Mouse (Mus musculus) E14TG2a.4 (cell line): ENCODE measurements around the gene Dcxr.

ENCODE experiments used
- H3K27me3 ChIP-seq: 2 replicates; pipeline ENCODE4 v1.6.1; 2014; ENCODE audit warnings: low read length, control low read depth; ENCODE audit not compliant: insufficient read depth
- H3K36me3 ChIP-seq: 2 replicates; pipeline ENCODE4 v1.6.1; 2014; ENCODE audit warnings: low read length, control low read depth; ENCODE audit not compliant: insufficient read depth
- H3K4me1 ChIP-seq: replicated peaks from 2 replicates; pipeline ENCODE4 v1.6.1; 2014; ENCODE audit warnings: low read depth, low read length, control low read depth
- H3K4me3 ChIP-seq: replicated peaks from 2 replicates; pipeline ENCODE4 v1.5.1; 2014; ENCODE audit warnings: mild to moderate bottlenecking, low read length
- H3K9me3 ChIP-seq: 2 replicates; pipeline ENCODE4 v1.6.1; 2014; ENCODE audit warnings: low read length, control low read depth
- CTCF ChIP-seq: conservative IDR thresholded peaks from 2 replicates; pipeline ENCODE4 v1.5.1; 2014; ENCODE audit warnings: low read length
- NANOG ChIP-seq: IDR thresholded peaks from 2 replicates; pipeline ENCODE4 v1.6.1; 2014; ENCODE audit warnings: borderline replicate concordance, low read length, mixed read lengths
- POU5F1 ChIP-seq: IDR thresholded peaks from 2 replicates; pipeline ENCODE4 v1.6.1; 2014; ENCODE audit warnings: low read length, borderline replicate concordance

The Dcxr gene

DNA sequence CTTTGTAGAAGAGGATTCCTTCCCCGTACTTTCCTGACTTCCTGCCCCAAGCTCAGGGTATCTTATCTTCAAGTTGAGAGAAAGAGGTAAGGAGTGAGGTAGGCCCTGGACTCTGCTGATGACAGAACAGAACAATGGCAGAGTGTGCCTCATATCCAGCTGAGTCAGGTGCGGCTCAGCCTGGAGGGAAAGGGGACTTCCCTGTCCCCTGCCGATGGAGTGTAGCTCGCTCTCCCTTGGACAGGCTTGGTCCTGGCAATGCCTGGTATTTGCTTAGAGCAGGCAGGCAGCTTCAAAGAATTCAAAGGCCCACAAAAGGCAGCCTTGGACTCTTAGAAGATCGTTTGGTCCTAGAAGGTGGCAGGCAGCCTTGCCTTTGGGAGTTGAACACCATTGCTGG lies 21.0 kb downstream of the Dcxr start:
- no peaks in the 10 kb centered on the region for H3K9me3 ChIP-seq
- no peak for TF ChIP-seq CTCF
- no peak for TF ChIP-seq POU5F1
- TF ChIP-seq NANOG, result no peak

DNA sequence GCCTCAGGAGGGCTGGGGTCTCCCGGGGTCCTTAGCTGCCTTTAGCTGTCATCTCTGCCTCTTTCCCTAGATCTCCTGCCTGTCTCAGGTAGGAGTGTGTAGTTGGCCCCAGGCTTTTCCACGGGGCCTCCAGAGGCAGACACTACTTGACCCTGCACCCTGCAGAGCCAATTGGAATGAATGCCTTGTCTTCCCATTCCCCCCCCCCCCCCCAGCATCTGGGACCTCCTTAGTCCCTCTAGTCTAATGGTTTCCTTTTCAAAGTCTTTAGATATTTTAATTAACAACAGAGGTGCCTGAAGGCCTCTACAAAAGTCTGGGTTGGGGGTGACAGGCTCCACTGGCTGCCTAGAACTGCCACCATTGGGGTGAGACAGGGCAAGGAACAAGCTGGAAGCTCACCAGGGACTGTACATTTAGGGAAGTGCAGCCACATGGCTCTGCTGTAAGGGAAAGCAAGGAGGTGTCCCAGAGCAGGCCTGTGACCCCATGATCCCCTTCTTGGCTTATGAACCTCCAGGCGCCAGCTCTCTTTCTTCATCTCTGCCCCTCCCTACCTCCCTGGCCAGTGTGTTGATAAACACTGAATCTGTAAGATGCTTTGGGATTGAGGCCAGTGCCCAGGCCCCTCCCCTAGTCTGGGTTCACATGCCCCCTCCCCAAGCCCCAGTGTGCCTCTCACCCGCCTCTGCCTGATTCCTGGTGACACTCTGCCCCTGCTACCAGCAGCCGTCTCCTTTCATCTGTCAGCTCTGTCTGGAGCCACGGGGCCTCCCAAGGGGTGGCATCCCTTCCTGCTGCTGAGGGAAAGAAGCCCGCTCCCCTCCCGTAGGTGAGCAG lies 22.4 kb downstream of the Dcxr start:
- Histone ChIP-seq H3K9me3 (no peaks in the 10 kb centered on the region), H3K27me3 (no peaks in the 10 kb centered on the region), H3K4me3 (peak overlapping the region; percentile 55), H3K36me3 (peaks cover 89% of the 10 kb centered on the region), H3K4me1 (peaks cover 87% of the 10 kb centered on the region)
- no peak for TF ChIP-seq POU5F1
- no peak for TF ChIP-seq CTCF
- TF ChIP-seq NANOG, result no peak

More for the DNA sequence above, 21.0 kb downstream of the Dcxr start:
- H3K4me1 ChIP-seq, result peaks cover 91% of the 10 kb centered on the region
- no peaks in the 10 kb centered on the region for H3K27me3 ChIP-seq
- H3K36me3 ChIP-seq, result peaks cover 89% of the 10 kb centered on the region
- H3K4me3 ChIP-seq, result peak overlapping the region; percentile 39; the same call in 1 of the 2 replicates

DNA sequence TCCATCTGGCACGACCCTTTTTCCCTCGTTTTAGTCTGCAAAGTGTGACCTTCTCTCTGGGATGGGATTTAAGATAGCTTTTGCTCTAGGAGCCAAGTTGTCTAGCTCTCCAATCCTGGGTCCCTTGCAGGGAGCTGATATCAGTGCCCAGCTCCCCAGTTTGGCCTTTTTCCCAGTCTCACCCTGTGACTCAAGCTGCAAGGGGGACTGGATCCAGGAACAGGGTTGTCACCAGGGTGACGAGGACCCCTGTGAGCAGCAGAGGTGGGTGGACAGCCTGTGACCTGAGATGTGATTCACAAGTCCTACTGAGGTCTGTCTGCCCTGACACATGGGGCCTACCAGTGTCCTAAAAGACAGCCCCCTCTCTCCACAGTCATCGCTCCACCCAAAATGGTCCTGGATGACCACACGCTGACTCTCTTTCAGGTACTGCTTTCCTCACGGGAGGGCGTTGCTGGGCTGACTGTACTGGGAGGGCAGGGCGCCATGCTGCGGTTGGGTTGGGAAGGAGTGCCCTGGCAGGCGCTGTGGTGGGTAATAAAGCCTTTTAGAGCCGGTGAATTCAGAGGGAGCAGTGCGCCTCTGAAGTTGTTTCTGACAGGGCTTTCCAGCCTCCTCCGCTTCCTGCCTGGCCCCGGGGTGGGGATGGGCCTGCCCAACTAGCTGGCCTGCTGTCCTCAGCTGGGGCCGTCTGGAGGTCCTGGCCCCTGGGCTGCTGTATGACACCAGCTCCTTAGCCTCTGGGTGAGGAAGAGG lies 23.2 kb downstream of the Dcxr start:
- Histone ChIP-seq H3K27me3 (no peaks in the 10 kb centered on the region), H3K4me3 (peak overlapping the region; percentile 55), H3K4me1 (peaks cover 83% of the 10 kb centered on the region), H3K9me3 (no peaks in the 10 kb centered on the region), H3K36me3 (peaks cover 89% of the 10 kb centered on the region)
- TF ChIP-seq CTCF, result no peak
- TF ChIP-seq NANOG, result no peak
- TF ChIP-seq POU5F1, result no peak

DNA sequence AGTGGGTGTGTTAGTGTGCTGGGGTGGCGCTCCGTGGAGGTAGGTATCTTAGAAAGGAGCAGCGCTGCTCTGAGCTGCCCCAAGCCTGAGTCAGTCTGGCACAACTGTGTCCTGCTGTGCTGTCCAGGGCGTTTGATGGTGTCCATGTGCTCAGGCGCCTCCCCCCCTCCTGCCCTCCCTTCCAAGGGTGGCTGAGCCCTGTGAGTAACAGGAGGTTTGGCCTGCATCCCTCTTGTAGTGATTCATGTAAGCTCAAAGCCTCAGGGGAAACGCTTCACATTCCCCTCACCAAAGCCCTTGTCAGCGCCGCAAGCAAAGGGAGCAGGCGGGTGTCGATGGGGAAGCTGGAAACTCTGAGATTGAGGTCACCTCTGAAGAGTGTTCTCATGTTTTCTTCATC lies 29.3 kb downstream of the Dcxr start:
- Histone ChIP-seq H3K4me1 (peaks cover 83% of the 10 kb centered on the region), H3K27me3 (no peaks in the 10 kb centered on the region), H3K4me3 (no peak overlapping the region), H3K36me3 (peaks cover 98% of the 10 kb centered on the region), H3K9me3 (no peaks in the 10 kb centered on the region)
- TF ChIP-seq NANOG (no peak), POU5F1 (no peak), CTCF (no peak)

DNA sequence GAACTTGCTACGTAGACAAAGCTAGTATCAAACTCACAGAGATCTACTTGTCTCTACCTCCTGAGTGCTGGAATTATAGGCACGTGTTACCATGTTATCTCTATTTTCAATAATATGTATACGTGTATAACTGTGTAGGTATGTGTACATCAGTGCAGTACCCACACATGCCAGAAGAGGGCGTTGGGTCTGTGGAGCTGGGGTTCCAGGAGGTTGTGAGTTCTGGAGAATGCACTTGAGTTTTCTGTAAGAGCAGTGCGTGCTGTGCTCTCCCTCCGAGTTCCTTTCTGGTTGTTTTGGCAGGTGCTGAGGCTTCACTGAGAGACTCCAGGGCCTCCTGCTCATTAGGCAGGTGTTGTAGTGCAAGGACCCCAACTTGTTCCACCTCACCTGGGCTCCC lies 30.5 kb downstream of the Dcxr start:
- peaks cover 98% of the 10 kb centered on the region for H3K36me3 ChIP-seq
- no peaks in the 10 kb centered on the region for H3K27me3 ChIP-seq
- H3K4me3 ChIP-seq, result no peak overlapping the region
- H3K4me1 ChIP-seq, result peaks cover 87% of the 10 kb centered on the region
- TF ChIP-seq CTCF (peak; percentile 89), NANOG (no peak)
- no peaks in the 10 kb centered on the region for H3K9me3 ChIP-seq

DNA sequence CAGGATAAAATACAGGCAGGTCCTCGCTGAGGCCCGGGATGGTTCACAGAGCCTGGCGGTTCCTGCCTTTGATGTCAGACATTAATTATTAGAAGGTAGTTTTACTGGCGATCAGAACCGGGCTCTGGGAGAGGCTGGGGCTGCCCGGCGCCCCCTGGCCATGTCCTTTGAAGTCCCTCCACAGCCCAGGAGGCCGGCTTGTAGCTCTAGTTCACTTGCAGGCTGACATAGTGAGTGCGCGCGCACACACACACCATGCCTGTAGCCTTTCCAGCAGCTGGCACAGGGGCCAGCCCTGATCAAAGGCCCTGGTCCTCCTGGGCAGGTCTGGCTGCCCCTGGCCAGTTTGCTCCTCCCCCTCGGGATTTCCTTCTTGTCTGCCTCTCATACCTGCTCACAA lies 31.4 kb downstream of the Dcxr start:
- Histone ChIP-seq H3K4me1 (peaks cover 80% of the 10 kb centered on the region), H3K4me3 (0 out of 2 replicates have a peak overlapping the region, but pooled peaks have one; percentile 26), H3K9me3 (no peaks in the 10 kb centered on the region), H3K27me3 (no peaks in the 10 kb centered on the region), H3K36me3 (peaks cover 98% of the 10 kb centered on the region)
- TF ChIP-seq NANOG, result no peak
- no peak for TF ChIP-seq POU5F1
- TF ChIP-seq CTCF, result no peak

DNA sequence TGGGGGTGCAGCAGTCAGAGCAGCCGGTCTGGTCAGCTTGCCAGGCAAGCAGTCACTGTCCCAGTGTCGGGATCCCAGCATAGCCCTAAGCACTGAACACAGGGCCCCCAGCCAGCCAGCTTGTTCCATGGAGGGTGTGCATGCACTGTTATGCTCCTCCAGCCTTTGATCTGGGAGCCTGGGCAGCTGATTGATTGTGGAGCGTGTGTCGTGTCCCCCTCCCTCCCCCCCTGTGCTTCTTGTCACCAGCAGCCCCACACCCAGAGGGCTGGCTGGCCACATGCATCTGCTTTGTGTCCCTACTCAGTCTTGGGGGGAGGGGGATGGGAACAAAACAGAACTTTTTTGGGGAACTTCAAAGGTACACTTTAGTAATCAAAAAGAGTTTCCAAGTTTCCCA lies 31.9 kb downstream of the Dcxr start:
- Histone ChIP-seq H3K4me3 (no peak overlapping the region), H3K4me1 (peaks cover 77% of the 10 kb centered on the region)
- no peak for TF ChIP-seq POU5F1
- no peak for TF ChIP-seq NANOG
- no peak for TF ChIP-seq CTCF

DNA sequence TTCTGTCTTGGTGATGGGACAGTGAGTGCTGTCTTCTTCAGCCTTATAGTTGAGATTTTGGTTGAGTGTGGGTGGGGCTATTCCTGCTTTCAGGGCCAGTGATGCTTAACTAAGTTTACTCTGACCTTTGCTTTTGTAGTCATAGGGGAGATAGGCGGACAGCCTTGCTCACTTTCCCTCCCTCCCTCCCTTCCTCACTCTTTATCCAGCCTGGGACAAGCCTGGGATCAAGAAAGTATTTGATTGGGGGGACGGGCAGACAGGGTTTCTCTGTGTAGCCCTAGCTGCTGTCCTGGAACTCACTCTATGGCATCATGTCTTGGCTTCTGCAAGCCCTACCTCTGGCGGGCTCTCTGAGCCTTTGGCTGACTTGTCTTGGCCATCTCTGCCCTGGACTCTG lies 33.6 kb downstream of the Dcxr start:
- Histone ChIP-seq H3K4me1 (peaks cover 76% of the 10 kb centered on the region), H3K4me3 (no peak overlapping the region), H3K36me3 (peaks cover 97% of the 10 kb centered on the region), H3K27me3 (no peaks in the 10 kb centered on the region), H3K9me3 (no peaks in the 10 kb centered on the region)
- TF ChIP-seq CTCF, result no peak
- no peak for TF ChIP-seq POU5F1
- TF ChIP-seq NANOG, result no peak

More for the DNA sequence above, 31.9 kb downstream of the Dcxr start:
- Histone ChIP-seq H3K9me3 (no peaks in the 10 kb centered on the region), H3K36me3 (peaks cover 98% of the 10 kb centered on the region), H3K27me3 (no peaks in the 10 kb centered on the region)
